Mouse (Mus musculus) adrenal gland, postnatal 25 days (tissue): Measurements from ENCODE around the gene Tmem235. TPM values are rescaled to one million over a fixed set of nuclear protein-coding genes. Genes with fewer than 3 reads are reported as not detected.
A peak's percentile ranks its signal among the peaks of the same experiment; 100 is the strongest.
"Not testable (repeated sequence)": the region's sequence is repeated elsewhere in the genome, so short reads cannot be mapped to it uniquely, and the experiment has no call there.

Source experiments
- DNase-seq: peaks from one replicate; pipeline ENCODE4 v3.0.0; 2021; ENCODE audit warnings: mixed read lengths
- total RNA-seq: library from RNA; stranded (reverse); gene quantifications from 2 replicates; pipeline ENCODE4 v1.2.3, GENCODE M21; 2021

Gene Tmem235
- total RNA-seq, 1 experiment from 2014 or later, result not detected

DNA sequence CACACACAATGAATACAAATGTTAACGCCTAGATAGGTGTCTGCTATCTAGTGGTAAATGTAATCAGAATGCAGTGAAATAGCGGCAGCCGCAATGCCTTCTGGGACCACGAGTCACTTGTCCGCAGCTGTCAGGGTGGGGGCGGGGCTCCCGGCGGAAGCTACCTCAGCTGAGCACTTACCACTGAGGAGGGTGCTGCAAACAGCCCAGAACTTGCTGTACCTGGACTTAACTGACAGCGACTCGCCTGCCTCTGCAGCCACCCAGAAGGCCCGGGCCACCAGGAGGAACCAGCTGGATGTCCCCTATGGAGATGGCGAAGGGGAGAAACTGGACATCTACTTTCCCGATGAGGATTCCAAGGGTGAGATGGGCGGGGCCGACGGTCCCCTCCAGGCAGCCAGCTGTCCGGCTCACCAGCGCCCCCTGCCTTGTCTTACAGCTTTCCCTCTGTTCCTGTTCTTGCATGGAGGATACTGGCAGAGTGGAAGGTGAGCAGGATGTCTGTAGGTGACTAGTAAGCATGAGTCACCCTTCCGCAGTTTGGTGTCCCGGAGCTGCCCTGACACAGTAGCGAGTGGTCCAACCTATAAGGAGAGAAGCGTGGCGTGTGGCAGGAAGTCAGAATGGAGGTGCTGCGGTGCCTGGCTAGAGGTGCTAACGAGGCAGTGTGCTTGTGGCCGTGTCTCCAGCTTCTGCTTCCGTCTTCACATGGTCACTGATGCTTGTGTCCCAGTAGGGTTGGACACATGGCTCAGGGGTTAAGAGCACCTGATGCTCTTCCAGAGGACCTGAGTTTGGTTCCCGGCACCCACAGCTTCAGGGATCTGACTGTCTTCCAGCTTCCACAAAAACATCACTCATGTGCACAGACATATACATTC lies 28.2 kb upstream of the Tmem235 start:
- DNase-seq, result peak; percentile 63

DNA sequence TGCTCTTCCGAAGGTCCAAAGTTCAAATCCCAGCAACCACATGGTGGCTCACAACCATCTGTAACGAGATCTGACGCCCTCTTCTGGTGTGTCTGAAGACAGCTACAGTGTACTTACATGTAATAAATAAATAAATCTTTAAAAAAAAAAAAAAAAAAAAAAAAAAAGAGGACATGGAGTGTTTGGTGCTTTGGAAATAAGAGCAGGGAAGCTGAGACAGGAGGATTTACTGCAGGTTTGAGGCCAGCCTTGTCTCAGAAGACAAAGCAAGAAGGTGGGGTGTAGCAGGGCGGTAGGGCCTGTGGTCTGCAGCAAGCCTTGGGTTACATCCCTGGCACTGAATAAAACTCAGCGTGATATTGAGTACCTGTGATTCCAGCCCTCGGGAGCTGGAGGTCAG lies 27.0 kb upstream of the Tmem235 start:
- not testable (repeated sequence) for DNase-seq

DNA sequence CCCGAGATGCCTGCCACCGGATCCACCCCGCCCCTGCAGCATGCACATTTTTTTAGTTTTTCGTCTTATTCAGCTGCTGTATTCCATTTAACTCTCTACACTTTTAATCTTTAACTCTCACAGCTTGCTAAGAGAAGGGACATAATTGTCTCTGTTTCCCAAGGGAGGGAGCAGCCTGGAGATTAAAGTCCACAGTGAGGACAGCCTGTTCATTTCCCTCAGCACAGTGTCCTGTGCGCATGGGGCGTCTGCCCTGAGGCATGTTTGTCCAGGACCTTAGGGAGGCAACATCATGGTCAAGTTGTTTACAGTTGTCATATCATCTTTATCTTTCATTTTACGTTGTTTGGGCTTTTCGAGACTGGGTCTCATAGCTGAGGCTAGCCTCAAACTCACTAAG lies 26.5 kb upstream of the Tmem235 start:
- DNase-seq, result no peak

DNA sequence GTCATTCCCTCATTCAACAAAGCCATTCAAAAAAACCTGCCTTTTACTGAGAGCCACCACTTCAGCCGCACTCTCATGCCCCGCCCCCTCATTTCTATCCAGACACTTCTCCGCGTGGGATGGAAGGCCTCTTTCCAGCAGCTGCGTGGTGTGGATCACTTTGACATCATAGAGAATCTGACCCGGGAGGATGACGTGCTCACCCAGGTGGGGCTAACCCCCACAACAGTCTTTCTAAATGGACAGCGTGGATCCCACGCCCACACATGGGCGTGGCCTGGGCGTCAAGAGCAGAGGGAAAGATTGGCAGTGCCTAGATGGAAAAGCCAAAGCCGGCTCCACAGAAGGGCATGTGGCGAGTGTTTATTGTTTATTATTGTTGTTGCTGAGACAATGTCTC lies 24.2 kb upstream of the Tmem235 start:
- peak; percentile 28 for DNase-seq

DNA sequence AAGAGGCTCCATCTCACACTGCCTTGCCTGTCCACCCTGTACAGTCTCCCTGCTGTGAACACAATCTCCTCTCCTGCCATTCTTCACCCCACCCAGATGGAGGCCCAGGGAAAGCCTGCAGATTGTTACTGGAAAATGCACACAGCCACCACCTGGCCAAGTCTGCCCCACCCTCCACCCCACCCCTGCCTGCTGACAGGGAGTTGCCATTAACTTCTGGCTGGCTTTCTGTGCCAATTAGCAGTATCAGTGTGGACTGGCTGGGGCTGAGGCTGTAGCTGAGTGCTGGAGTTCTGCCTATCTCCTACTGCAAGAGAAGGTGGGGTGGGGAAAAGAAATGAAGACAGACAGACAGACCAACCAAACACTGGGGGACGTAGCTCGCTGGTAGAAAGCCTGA lies 22.0 kb upstream of the Tmem235 start:
- DNase-seq, result no peak

DNA sequence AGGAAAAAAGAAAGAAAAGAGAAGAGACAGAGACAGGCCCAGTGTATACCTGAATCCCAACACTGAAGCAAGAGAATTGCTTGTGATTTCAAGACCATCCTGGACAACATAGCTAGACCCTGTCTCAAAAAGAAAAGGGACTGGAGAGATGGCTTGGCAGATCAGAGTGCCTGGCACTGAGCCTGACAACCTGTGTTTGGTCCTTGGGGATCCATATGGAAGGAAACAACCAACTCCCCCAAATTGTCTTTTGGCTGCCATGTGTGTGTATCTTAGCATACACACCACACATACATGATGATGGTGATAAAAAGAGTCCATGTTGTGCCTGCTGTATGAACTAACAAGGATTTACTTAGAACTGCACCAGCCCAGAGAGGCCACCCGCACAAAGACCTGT lies 21.5 kb upstream of the Tmem235 start:
- DNase-seq, result no peak

DNA sequence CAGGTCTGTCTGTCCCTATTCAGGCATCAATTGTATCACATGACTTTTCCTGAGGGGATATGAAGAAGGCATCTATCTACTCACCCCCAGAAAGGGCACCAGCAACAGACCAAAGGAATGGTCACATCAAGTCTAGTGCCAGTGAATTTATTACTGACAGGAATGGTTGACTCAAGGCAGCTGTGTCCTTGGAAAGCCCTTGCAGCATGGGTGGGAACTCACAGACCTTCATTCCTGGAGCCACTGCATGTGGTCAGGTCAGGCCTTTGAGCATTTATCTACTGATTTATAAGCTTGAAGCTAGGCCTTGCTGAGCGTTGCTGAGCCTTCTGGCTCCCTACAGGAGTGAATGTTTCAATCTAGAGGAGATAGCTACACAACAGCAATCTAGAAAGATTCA lies 19.6 kb upstream of the Tmem235 start:
- no peak for DNase-seq

DNA sequence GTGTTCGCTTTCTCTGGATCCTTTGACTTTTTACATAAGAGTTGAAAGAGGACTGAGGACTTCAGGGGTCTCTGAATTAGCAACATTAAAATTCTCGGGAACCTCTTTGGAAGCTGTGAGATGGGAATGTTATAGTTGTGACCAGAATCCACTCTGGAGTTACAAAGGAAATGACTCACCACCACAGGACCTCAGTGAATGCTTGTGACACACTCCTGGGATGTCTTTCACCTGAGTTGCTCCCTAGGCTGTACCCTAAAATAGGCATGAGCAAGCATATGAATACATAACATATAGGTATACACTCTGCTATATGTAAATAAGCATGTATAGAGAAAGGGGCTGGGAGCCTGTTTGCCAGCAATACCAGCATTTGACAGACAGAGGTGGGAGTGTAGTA lies 17.1 kb upstream of the Tmem235 start:
- DNase-seq, result no peak

DNA sequence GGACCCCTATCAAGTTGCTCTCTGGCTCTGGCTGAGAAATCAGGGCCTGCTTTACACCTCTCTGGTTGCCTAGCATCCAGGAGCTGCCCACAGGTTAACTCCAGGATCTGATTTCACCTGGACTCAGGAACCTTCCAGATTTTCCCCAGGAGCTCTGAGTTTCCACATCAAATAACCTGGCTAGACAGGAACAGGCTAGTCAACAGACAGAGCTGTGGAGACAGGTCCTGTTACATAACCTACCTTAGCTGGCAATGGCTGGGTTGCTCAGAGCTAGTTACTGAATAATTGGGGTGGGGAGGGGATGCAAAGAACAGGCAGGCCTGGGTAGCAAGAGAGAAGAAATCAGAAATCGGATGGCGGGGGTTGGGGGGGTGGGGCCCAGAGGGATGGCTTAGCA lies 15.6 kb upstream of the Tmem235 start:
- no peak for DNase-seq

DNA sequence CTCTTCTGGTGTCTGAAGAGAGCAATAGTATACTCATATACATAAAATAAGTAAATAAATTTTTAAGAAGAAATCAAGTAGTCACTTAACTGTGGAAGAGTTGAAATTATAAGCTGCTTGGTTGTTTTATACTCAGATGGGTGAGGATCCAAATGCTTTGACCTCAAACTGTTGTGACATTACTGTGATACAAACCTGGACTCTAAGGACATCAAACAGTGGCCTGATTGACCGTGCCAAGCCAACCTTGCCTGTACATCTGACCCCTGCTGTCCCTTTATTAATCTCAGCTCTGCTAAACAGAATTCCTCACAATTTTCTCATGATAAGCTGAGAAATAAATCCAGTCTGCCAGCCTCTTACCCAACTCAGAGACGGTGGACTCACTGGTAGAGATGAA lies 14.9 kb upstream of the Tmem235 start:
- DNase-seq, result no peak

DNA sequence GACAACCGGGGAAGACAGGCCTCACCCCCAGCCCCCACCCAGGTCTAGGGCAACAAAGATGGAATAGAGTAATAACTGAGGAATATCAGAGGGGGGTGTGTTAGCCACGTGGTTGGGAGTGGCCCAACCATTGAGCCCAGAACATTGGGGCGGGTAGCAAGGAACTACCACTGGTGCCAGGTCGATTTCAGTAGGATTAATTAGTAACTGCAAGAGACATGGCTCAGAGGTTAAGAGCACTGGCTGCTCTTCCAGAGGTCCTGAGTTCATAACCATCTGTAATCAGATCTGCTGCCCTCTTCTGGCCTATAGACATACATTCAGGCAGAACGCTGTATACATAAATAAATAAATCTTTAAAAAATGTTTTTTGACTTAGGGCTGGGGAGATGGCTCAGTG lies 13.9 kb upstream of the Tmem235 start:
- DNase-seq, result no peak

DNA sequence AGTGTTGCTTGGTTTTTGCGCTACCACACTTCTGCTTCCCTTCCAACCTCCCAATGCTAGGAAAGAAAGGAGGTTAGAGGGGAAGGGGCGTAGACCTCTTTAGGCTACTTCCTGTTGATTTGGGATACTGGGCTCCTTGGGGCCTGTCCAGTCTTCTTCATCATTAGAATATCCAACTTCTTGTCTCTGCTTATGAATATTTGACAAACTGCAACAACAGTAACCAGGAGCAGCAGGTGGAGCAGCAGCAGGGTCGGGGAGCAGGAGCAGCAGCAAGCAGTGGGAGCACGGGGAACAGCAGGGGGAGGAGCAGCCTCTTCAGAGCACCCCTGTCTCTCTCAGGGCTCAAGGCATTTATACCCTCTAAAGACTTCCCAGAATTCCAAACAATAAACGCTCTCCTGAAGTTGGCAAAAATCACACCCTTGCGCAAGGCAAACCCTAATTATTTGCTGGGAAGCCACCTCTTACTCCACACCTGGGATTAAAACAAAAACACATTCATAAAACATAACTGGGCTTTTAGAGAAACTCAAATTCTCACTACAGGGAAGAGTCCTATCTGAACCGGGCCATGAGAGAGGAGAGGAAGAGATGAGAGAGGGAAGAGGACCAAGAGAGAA lies 12.8 kb upstream of the Tmem235 start:
- no peak for DNase-seq

DNA sequence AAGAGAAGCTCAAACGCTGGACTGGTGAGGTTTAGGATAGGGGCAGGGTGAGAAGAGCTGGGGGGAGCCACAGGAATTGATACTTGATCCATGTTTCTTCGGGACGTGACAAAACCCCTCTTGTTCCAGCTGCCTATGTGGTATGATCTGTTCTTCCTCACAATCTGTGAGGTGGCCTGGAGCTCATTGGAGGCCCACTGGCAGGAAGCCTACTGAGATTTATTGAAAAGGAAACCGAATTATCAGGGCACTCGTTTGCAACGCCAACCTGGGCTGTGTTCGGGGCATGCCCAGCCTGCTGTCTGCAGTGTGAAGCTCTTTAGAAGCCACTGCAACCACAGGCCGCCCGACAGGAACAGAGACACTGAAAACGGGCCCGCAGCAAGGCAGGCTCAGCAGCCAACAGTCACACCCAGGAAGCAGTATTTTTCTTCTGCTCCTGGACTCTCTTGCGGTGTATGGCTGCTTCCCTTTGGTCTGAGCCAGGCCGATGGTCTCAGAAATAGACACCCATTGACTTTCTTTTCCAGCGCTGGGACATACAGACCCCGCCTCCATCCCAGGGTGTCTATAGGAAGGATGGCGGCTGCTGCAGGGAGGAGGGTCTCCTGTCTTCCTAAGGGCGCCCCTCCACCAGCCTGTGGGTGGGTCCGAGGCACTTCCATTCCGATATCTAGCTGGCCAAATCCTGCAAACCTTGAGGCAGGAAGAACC lies 12.1 kb upstream of the Tmem235 start:
- no peak for DNase-seq

DNA sequence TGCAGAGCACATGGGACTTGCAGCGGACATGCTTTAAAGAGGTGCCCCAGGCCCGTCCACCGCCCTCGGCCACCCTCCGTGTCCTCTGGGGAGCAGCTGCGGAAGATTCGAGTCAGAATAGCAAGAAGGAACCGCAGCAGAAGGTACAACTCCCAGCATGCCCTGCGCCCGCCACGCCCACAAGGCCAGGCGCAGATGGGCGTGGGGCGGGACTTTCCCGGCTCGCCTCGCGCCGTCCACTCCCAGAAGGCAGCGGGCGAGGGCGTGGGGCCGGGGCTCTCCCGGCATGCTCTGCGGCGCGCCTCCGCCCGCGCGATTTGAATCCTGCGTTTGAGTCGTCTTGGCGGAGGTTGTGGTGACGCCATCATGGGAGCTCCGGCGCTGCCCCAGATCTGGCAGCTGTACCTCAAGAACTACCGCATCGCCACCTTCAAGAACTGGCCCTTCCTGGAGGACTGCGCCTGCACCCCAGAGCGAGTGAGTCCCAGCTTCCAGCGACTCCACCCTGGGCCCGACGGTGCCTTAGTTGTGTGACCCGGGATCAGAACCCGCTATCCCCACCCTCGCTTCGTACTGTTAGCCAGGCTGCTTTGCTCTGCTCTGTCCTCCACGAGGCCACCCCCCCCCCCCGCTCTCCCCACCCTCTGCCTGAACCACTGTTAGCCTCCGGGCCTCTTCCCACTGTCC lies 11.4 kb upstream of the Tmem235 start, which contains the start of gene Birc5:
Birc5 (plus strand) TSS at position 267 of the 687 bp plus-strand sequence.
- DNase-seq, result peak; percentile 97

DNA sequence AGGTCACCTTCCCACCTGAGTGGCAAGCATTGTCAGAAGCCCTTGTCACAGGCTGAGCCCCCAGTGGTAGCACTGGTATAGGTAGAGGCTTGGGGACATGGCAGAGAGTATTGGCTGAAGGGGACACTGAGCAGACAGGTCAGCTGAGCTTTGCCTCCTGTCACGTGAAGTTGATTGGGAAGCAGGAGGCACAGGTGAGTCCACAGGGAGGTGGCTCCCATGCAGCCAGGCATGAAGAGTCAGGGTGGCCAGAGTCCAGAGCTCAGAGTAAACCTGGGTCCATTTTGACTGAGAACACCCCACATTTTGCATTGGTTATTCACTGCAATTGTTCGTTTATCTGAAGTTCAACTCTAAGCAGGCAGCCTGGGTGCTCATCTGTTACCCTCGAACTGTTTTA lies 7.7 kb upstream of the Tmem235 start:
- DNase-seq, result no peak

DNA sequence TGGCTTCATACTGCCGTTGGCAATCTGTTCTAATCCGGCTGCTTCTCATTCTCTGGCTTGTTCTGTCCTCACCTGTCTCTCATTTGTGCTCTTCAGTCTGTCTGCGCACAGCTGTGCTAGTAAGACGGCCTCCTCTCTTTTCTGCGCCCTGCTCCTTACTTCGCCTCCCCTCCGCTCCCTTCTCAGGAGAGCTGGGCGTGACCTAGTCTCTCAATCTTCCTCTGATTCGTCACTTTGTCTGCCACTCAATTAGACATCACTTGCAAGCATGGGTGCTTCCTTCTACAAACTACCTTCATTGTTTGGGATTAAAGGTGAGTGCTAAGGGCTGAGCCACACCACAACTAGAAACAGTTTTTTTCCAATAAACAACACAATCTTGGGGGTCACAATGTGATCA lies 6.3 kb upstream of the Tmem235 start:
- no peak for DNase-seq

DNA sequence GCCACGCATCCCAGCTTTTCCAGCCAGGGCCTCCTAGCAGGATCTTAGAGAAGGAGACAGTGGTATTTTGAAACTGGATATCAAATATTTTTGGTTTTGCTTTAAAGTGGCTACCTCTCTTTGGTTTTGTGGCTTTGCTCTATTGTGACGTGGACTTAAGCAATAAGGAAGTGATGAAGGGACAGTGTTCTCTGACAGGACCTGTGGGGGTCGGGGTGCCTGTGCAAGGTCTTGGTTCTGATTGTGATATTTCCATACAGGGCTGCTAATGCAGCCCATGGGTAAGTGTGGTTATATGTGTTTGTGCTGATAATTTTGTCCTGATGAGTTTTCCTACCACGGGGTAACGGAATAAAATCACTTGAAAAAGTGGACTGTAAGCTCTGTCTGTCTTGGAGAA lies 5.2 kb upstream of the Tmem235 start:
- no peak for DNase-seq

DNA sequence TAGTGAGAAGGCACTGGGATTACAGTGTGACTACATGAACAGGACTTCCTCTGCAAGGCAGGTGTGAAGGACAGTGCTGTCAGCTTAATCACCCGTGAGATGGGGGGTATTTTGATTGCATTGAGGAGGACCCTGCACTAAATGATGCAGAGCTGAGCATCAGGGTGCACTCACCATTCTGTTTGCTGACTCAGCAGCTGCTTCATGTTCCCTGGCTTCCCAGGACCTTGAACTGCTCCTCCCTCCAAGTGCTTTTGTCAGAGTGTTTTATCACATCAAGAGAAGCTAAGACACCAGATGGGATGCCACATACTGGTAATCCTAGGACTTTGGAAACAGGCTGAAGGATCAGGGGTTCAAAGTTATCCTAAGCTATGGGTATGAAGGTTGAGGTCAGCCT lies 4.6 kb upstream of the Tmem235 start:
- DNase-seq, result no peak

DNA sequence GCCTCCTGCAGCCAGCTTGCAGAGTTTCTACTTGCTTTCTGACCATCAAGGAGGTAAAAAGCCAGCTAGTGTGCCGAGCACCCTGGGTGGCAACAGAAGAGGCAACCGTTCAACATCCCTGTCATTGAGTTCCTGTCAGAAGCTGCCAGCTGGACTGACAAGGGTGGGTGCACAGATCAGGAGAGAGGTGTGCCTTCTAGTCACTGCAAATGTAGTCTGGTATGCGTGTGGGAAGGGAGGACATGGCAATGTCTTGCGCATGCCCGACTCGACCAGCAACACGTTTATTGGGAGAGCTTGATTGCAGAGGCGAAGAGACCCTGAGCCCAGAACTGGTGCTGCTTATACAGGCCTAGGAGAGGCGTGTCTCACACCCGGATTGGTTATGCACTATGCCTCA lies 3.1 kb upstream of the Tmem235 start:
- DNase-seq, result no peak

DNA sequence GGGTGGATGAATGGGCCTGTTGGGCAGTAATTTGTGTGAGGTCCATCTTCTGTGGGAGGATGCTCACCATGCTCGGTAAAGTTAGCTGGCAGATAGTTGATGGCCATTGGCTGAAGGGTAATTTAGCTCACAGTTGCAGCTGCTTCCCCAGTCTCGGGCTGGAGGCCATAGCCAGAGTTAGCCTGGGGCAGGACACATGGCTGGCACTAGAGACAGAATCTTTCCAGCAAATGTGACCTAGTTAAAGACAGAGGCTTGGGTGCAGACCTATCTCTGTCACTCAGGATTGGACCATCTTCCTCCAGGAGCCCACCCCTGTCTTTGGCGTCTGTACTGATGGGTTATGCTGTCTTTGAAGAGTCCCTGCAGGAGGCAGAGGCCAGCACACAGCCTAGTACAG lies 2.2 kb upstream of the Tmem235 start:
- no peak for DNase-seq

DNA sequence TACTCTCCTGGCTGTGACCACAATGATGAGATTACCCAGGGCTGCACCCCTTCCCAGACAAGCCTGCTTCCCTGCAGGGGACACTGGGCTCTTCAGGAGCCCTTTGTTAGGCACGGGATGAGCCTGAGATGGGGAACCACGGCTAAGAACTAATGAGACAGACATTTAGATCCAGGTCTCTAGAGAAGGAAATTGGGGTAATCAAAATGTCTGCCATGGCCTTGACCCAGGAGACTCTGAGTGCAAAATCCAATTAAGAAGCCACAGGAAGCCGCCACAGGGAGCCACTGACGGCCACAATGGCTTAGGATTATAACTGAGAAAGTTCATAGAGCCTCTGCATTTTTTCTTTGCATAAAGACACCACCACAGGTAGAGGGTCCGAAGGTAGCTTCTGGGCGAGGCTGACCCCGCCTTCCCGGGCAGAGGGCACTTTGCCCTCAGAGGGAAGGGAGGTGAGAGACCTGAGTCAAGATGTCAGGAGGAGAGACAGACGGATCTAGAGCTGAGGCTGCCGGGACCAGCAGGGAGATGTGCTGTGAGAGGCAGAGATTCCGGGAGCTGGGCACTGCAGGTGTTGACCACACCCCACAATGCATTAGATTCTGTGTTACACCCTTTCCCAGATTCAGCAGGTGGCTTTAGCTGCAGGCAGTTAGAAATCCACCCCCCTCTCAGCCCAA lies 2.8 kb downstream of the Tmem235 start:
- DNase-seq, result no peak

DNA sequence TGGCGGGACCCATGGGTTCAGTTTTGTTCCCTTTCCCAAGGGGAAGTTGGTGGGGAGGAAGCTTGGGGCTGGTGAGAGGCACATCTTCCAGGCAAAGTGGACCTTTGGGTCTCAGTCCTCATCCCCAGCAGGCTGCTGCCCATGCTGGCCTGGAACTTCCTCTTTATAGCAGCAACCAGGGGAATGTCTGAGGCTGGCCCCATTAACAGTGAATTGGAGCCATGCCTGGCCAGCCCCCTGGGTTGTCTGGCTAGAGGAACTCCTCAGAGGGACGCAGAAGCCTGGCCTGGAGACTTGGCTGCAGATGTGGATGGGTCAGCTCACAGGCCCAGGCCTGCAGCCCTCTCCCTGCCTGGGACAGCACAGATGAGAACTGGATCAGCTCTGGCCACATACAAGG lies 4.3 kb downstream of the Tmem235 start:
- DNase-seq, result no peak
